Mouse (Mus musculus) liver, postnatal 0 days (tissue): ENCODE measurements at regions not wholly inside any gene's neighbourhood (a gene's known extent, or its start where the extent isn't known, plus 50 kb on each side); places are given as distances from the start of the nearest gene placed in this dataset.
A peak's percentile ranks its signal among the peaks of the same experiment; 100 is the strongest.

Source experiments
- ATAC-seq: fragments of 200-750 bp; cut with Nextera tagmentation; 2 replicates; pipeline ENCODE4 v1.8.0; 2017; ENCODE audit warnings: mild to moderate bottlenecking, moderate library complexity
- DNase-seq: peaks from one replicate; pipeline ENCODE4 v3.0.0-alpha.2; 2016
- H3K27ac ChIP-seq: fragments of 300-500 bp; sonication (generic); 2 replicates; pipeline ENCODE4 v1.5.1; 2014; ENCODE audit warnings: antibody characterized with exemption, moderate library complexity, mild to moderate bottlenecking, low read depth
- H3K27me3 ChIP-seq: fragments of 300-500 bp; sonication (generic); 2 replicates; pipeline ENCODE4 v1.6.1; 2014; ENCODE audit warnings: low read length, control low read depth, mixed read lengths; ENCODE audit not compliant: insufficient read depth
- H3K36me3 ChIP-seq: fragments of 300-500 bp; sonication (generic); replicated peaks from 2 replicates; pipeline ENCODE4 v1.6.1; 2014; ENCODE audit warnings: mild to moderate bottlenecking, control low read depth, low read length, moderate library complexity, mixed read lengths; ENCODE audit not compliant: insufficient read depth
- H3K4me1 ChIP-seq: fragments of 300-500 bp; sonication (generic); 2 replicates; pipeline ENCODE4 v1.6.1; 2014; ENCODE audit warnings: antibody characterized with exemption, mild to moderate bottlenecking, control low read depth; ENCODE audit not compliant: insufficient read depth
- H3K4me2 ChIP-seq: fragments of 300-500 bp; sonication (generic); 2 replicates; pipeline ENCODE4 v1.6.1; 2014; ENCODE audit warnings: low read depth, mild to moderate bottlenecking, low read length, moderate library complexity, mixed read lengths
- H3K4me3 ChIP-seq: fragments of 300-500 bp; sonication (generic); 2 replicates; pipeline ENCODE4 v1.5.1; 2014; ENCODE audit warnings: low read depth, low read length
- H3K9ac ChIP-seq: fragments of 300-500 bp; sonication (generic); replicated peaks from 2 replicates; pipeline ENCODE4 v1.6.1; 2014; ENCODE audit warnings: mild to moderate bottlenecking, moderate library complexity
- H3K9me3 ChIP-seq: fragments of 300-500 bp; sonication (generic); 2 replicates; pipeline ENCODE4 v1.6.1; 2016; ENCODE audit warnings: mild to moderate bottlenecking, control low read depth, low read length, mixed read lengths
- CTCF ChIP-seq: sonication (generic); IDR thresholded peaks from 2 replicates; pipeline ENCODE4 v1.5.1; 2016; ENCODE audit warnings: antibody characterized with exemption, low read depth
- EP300 ChIP-seq: IDR thresholded peaks from 2 replicates; pipeline ENCODE4 v1.6.1; 2016; ENCODE audit warnings: antibody characterized with exemption, low read depth, mild to moderate bottlenecking
- WGBS: fragments of 180-500 bp; shearing (Covaris S2); extraction: QIAGEN DNeasy Blood & Tissue Kit; methylation state at CpG from one replicate; pipeline ENCODE4 v1.1.7; 2014; ENCODE audit not compliant: insufficient replicate concordance; 5-methylcytosine and 5-hydroxymethylcytosine counted together

DNA sequence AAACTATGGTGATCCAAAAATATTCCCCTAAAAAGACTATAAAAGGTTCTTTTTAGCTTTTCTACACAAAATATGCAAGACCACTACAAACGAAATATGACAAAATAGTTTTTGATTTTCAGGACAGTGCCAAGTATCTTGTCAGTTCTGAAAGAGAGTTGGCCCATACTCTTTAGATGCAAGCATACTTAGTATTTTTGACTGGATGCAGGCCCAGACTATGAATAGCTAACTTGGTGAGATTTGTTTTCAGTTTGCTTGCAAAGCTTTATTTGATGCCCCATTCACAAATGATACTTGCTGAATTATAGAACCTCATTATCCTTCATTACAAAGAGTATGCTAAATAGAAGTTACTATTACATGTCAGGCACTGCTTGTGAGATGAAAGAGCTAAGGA is 258.8 kb downstream of the Casp12 start:
- Histone ChIP-seq H3K9ac (no peak overlapping the region), H3K4me3 (no peak overlapping the region), H3K36me3 (no peaks in the 10 kb centered on the region), H3K27me3 (no peaks in the 10 kb centered on the region), H3K4me1 (no peaks in the 10 kb centered on the region), H3K27ac (no peak overlapping the region), H3K4me2 (no peak overlapping the region), H3K9me3 (no peaks in the 10 kb centered on the region)
- TF ChIP-seq EP300 (no peak), CTCF (no peak)
- 47% methylated on average over 1 of the region's 1 CpGs for whole genome bisulfite sequencing
- DNase-seq: no peak
- no peak for ATAC-seq

DNA sequence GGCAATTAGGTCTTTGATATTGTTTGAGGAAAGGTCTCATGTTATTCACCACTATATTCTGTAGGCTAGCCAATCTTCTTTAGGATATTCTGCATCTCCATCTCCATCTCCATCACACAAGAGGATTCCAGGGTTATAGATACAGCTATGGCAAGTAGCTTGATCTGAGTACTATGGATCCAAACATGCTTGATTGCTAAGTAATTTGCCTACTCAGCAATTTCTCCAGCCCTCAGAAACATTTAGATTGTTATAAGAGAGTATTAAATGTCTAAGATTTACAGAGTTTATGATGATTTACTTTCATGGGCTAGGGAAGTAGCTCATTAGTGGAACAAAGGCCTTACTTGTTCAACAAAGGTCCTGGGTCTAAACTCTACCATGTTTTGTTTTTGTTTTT is 259.8 kb downstream of the Casp12 start:
- TF ChIP-seq CTCF: no peak
- no peak for TF ChIP-seq EP300
- Histone ChIP-seq H3K4me3 (no peak overlapping the region), H3K4me1 (no peaks in the 10 kb centered on the region), H3K9ac (no peak overlapping the region), H3K27ac (no peak overlapping the region), H3K36me3 (no peaks in the 10 kb centered on the region), H3K9me3 (no peaks in the 10 kb centered on the region), H3K27me3 (no peaks in the 10 kb centered on the region), H3K4me2 (no peak overlapping the region)
- no peak for DNase-seq
- no peak for ATAC-seq

DNA sequence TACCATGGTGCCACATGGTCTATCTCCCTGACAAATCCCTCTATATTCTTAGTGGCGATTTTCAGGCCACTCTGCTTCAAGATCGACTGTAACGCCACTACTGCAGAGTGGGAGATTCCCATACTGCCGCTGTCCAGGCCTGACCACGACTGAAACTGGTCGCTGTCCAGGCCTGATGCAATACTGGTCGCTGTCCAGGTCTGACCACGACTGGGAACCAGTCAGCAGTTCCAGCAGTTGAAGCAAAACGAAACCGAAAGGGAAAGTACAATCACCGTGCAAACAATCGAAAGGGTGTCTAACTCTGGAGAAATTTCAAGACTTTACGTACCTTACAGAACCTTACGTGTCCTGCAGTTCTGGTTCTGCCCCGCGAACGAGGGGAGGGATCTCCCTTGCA is 271.5 kb downstream of the Casp12 start:
- Histone ChIP-seq H3K27me3 (no peaks in the 10 kb centered on the region), H3K27ac (no peak overlapping the region), H3K9me3 (no peaks in the 10 kb centered on the region), H3K4me2 (no peak overlapping the region), H3K4me3 (no peak overlapping the region), H3K36me3 (no peaks in the 10 kb centered on the region), H3K9ac (no peak overlapping the region), H3K4me1 (no peaks in the 10 kb centered on the region)
- TF ChIP-seq EP300 (no peak), CTCF (no peak)
- ATAC-seq (no peak), DNase-seq (no peak)
- 84% methylated on average over 17 of the region's 17 CpGs for WGBS

DNA sequence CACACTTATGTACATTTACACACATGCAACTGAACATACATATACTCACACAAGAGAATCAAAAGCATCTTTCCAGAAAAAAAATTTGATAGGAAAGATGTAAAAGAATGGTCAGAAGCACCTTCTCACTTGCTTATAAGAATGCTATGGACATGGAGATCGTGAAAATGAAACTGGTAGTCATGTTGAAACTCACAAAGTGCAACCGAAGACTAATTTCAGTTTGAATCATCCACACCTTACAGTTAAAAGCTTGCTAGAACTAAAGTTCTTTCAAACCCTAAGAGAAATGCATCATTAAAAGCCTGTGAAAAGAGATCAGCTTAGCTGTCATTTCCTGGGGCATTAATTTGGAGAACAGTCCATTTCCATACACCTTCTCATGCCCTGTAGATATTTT is 278.2 kb downstream of the Casp12 start:
- no peak for ATAC-seq
- WGBS: 75% methylated on average over 2 of the region's 2 CpGs

DNA sequence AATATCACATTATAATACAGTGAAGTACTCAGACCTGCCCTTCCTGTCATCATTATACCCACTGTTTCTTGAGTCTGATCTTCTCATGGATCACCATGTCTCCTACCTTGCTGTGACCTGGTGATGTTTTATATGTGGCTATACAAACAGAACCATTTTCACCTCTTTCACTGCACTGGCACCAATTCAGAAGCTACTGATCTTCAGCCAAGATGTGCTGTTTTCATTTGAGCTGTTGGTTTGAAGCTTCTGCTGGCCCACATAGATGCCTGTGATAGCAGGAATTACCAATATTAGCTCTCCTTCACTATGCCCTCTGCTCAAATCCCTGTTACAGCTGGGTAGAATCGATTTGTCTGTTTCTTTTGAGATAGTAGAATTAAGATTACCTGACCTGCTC is 282.3 kb downstream of the Casp12 start:
- 48% methylated on average over 1 of the region's 1 CpGs for WGBS
- no peaks in the 10 kb centered on the region for H3K36me3 ChIP-seq
- no peak overlapping the region for H3K27ac ChIP-seq
- DNase-seq (no peak), ATAC-seq (no peak)
- no peak overlapping the region for H3K4me3 ChIP-seq
- H3K4me2 ChIP-seq: no peak overlapping the region
- H3K27me3 ChIP-seq: no peaks in the 10 kb centered on the region
- H3K9ac ChIP-seq: no peak overlapping the region
- no peak for TF ChIP-seq EP300
- no peak for TF ChIP-seq CTCF
- H3K4me1 ChIP-seq: no peaks in the 10 kb centered on the region
- no peaks in the 10 kb centered on the region for H3K9me3 ChIP-seq

More for the DNA sequence above, 278.2 kb downstream of the Casp12 start:
- no peak for TF ChIP-seq EP300
- no peak for TF ChIP-seq CTCF
- no peak overlapping the region for H3K4me3 ChIP-seq
- H3K27me3 ChIP-seq: no peaks in the 10 kb centered on the region
- DNase-seq: no peak
- H3K9me3 ChIP-seq: no peaks in the 10 kb centered on the region
- H3K27ac ChIP-seq: no peak overlapping the region
- H3K9ac ChIP-seq: no peak overlapping the region
- no peaks in the 10 kb centered on the region for H3K4me1 ChIP-seq
- no peak overlapping the region for H3K4me2 ChIP-seq
- no peaks in the 10 kb centered on the region for H3K36me3 ChIP-seq

DNA sequence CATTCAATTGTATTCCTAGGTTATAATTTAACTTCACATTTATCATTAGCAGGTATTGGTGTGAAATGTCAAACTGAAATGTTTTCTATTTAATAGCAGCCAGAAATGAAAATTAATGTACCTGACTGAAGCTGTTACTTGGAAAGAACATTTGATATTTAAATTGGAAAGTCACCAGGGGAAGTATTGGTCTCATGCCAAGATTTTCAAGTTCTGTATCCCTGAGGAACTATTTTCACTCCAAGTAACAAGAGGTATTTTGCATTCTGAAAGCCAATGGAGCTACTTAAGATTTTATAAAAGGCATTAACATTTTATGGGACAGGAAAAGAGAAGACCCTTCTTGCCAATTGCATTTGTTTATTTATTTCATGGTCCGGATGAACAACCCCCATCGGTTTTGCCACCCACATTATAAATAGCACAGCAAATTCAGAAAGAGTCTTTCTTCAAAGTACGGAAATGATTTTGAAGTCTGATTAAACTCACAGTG is 289.3 kb downstream of the Casp12 start:
- Histone ChIP-seq H3K27me3 (no peaks in the 10 kb centered on the region), H3K36me3 (no peaks in the 10 kb centered on the region), H3K4me3 (no peak overlapping the region), H3K9ac (no peak overlapping the region), H3K4me1 (no peaks in the 10 kb centered on the region), H3K4me2 (no peak overlapping the region), H3K9me3 (no peaks in the 10 kb centered on the region), H3K27ac (no peak overlapping the region)
- ATAC-seq: no peak
- DNase-seq: no peak
- 55% methylated on average over 3 of the region's 3 CpGs for WGBS
- TF ChIP-seq CTCF (no peak), EP300 (no peak)

DNA sequence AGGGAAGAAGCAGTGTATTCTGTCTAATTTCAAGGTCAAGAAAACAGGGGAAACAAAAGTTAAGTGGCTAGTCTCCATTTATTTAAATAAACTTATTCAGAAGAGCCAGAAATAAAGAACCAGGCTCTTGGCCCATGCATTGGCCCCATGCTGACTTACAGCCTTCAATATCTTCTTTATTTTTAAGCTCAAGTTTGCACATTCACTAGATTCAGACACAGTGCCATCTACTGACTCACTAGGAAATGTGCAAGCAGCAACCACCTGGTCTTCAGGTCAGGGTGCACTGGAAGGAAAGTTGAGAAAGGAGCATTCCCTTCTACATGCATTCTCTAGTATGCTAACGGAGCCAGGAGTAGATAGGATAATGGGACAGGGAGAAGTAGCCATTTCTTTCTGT is 289.7 kb downstream of the Casp12 start:
- H3K27me3 ChIP-seq: no peaks in the 10 kb centered on the region
- no peak overlapping the region for H3K27ac ChIP-seq
- H3K36me3 ChIP-seq: no peaks in the 10 kb centered on the region
- no peak overlapping the region for H3K9ac ChIP-seq
- no peaks in the 10 kb centered on the region for H3K4me1 ChIP-seq
- H3K4me3 ChIP-seq: no peak overlapping the region
- no peak for ATAC-seq
- no peak for DNase-seq
- WGBS: 30% methylated on average over 1 of the region's 1 CpGs
- H3K4me2 ChIP-seq: no peak overlapping the region
- no peaks in the 10 kb centered on the region for H3K9me3 ChIP-seq
- no peak for TF ChIP-seq EP300
- peak; percentile 30 for TF ChIP-seq CTCF
